Mouse (Mus musculus): ENCODE measurements at regions not wholly inside any gene's neighbourhood (a gene's known extent, or its start where the extent isn't known, plus 50 kb on each side); places are given as distances from the start of the nearest gene placed in this dataset.

DNA sequence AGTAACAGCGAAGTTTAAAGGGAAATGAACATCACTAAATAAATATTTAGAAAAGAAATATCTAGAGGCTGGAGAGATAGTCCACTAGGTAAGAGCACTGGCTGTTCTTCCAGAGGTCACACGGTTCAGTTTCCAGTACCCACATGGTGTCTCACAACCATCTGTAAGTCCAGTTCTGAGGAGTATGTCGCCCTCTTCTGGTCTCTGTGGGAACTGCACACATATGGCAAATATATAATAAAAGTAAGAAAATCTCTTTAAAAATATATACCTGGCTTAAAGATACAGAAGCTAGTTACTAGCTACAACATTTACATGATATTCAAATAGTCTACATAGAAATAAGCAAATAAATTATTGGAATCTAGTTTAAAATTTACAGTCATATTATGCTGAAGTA is 101.4 kb upstream of the Supt20 start:
- Histone ChIP-seq H3K27me3 (ENCODE audit: low read depth, poor library complexity, severe bottlenecking) (no peaks in the 10 kb centered on the region), H3K4me3 (no peak overlapping the region), H3K4me1 (no peaks in the 10 kb centered on the region), H3K27ac (replicated peaks) (no peak overlapping the region), H3K36me3 (no peaks in the 10 kb centered on the region), H3K9me3 (replicated peaks) (0 out of 2 replicates have a peak, but pooled peaks cover 8% of the 10 kb centered on the region)
- DNase-seq (ENCODE audit: low spot score): no peak
- WGBS: 65% methylated on average over 3 of the region's 3 CpGs

- no peak overlapping the region for H3K4me3 ChIP-seq
- H3K27me3 ChIP-seq (ENCODE audit: low read depth, poor library complexity, severe bottlenecking): no peaks in the 10 kb centered on the region
- H3K36me3 ChIP-seq: no peaks in the 10 kb centered on the region
- H3K9me3 ChIP-seq (replicated peaks): 0 out of 2 replicates have a peak, but pooled peaks cover 8% of the 10 kb centered on the region
- 84% methylated on average over 2 of the region's 2 CpGs for WGBS
- no peaks in the 10 kb centered on the region for H3K4me1 ChIP-seq
- DNase-seq (ENCODE audit: low spot score): no peak
- no peak overlapping the region for H3K27ac ChIP-seq (replicated peaks)
These were observed 100.5 kb upstream of the Supt20 start for GRCm38 (mm10) chr3:54592064-54592463.

GRCm38 (mm10) chr3:54592655-54593428 is 99.8 kb upstream of the Supt20 start:
- H3K4me1 ChIP-seq: no peaks in the 10 kb centered on the region
- 79% methylated on average over 14 of the region's 14 CpGs for WGBS

GRCm38 (mm10) chr3:54595193-54595592 is 97.4 kb upstream of the Supt20 start:
- peaks cover 9% of the 10 kb centered on the region for H3K4me1 ChIP-seq
- no peaks in the 10 kb centered on the region for H3K27me3 ChIP-seq (ENCODE audit: low read depth, poor library complexity, severe bottlenecking)
- 90% methylated on average over 3 of the region's 3 CpGs for WGBS
- no peak overlapping the region for H3K4me3 ChIP-seq
- H3K36me3 ChIP-seq: no peaks in the 10 kb centered on the region
- 0 out of 2 replicates have a peak, but pooled peaks cover 8% of the 10 kb centered on the region for H3K9me3 ChIP-seq (replicated peaks)
- no peak overlapping the region for H3K27ac ChIP-seq (replicated peaks)
- DNase-seq (ENCODE audit: low spot score): no peak

More at GRCm38 (mm10) chr3:54592655-54593428, 99.8 kb upstream of the Supt20 start:
- Histone ChIP-seq H3K36me3 (no peaks in the 10 kb centered on the region), H3K27ac (replicated peaks) (no peak overlapping the region), H3K4me3 (no peak overlapping the region), H3K9me3 (replicated peaks) (0 out of 2 replicates have a peak, but pooled peaks cover 8% of the 10 kb centered on the region), H3K27me3 (ENCODE audit: low read depth, poor library complexity, severe bottlenecking) (no peaks in the 10 kb centered on the region)
- no peak for DNase-seq (ENCODE audit: low spot score)

DNA sequence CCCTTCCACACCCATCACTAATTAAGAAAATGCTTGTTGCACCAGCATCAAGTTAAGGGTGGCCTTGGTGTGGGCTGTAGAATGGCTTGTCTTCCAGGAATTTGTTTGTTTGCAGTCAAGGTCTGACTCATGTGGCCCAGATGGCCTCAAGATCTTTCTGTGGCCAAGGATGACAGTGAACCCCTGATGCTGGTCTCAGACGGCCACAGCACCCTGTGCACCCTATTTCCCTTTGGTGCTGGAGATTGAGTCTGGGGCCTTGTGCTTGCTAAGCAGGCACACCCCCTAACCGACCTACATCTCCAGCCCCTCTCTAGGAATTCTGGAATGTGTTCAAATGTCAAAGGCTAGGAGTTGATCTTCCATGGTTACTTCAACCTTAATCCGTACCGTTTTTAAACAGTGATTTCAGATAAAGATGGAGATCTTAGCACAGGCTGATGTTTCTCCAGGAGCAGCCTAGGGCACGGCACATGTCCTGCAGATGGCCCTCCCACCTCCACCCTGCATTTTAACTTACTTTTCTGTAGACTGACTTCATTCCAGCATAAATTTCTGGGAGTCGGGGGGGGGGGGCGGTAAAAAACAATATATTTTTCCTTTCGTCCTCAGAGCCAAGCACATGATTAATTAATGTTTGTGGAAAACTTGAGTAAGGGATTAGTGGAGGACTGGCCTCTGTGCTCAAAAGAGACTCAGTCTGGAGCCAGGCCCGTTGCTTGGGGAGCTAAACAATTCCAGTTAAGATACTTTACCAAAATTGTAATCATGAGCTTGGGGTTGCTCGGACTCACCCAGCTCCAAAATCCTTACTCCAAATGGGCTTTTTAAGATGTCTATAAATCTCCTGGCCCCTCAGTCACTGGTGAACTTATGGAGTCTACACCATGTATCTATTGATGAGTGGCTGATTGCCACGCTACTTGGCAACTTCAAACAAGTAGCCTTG is 95.0 kb upstream of the Supt20 start:
- H3K9me3 ChIP-seq (replicated peaks): 0 out of 2 replicates have a peak, but pooled peaks cover 8% of the 10 kb centered on the region
- no peak for DNase-seq (ENCODE audit: low spot score)
- peaks cover 9% of the 10 kb centered on the region for H3K4me1 ChIP-seq
- no peak overlapping the region for H3K27ac ChIP-seq (replicated peaks)
- no peak overlapping the region for H3K4me3 ChIP-seq
- H3K36me3 ChIP-seq: no peaks in the 10 kb centered on the region
- no peaks in the 10 kb centered on the region for H3K27me3 ChIP-seq (ENCODE audit: low read depth, poor library complexity, severe bottlenecking)
- whole genome bisulfite sequencing: 84% methylated on average over 11 of the region's 11 CpGs

GRCm38 (mm10) chr3:54598296-54598695 is 94.3 kb upstream of the Supt20 start:
- 70% methylated on average over 5 of the region's 5 CpGs for WGBS
- 0 out of 2 replicates have a peak, but pooled peaks cover 8% of the 10 kb centered on the region for H3K9me3 ChIP-seq (replicated peaks)

DNA sequence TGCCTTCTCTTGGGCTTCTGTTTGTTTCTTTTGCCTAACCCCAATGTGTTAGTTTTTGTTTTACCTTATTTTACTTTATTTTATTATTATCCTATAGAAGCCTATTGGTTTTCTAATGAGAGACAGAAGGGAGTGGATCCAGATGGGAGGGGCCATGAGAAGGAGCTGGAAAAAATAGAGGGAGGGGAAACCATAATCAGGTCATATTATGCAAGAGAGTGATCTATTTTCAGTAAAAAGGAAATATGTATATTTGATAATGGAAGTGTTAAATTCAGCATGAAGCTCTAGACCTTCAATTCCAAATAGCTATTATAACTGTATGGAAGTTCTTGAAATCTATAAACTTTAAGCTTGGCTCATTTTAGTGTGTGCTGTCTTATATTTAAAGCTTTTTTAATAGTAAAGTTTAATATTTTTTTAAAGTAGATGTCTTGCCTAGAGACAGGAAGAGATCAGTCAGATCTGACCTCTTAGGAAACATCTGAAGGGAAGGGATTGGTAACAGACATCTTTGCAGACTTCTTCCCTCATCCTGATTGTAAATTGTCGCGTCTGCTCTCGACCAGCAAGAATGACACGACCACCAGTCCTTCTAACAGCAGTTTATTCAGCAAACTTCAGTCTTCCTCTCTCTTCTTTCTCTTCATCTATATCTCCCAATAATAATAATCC is 87.8 kb upstream of the Supt20 start:
- 86% methylated on average over 4 of the region's 4 CpGs for WGBS
- H3K27ac ChIP-seq (replicated peaks): no peak overlapping the region

More at GRCm38 (mm10) chr3:54598296-54598695, 94.3 kb upstream of the Supt20 start:
- Histone ChIP-seq H3K4me3 (no peak overlapping the region), H3K36me3 (no peaks in the 10 kb centered on the region), H3K27ac (replicated peaks) (no peak overlapping the region), H3K4me1 (peaks cover 9% of the 10 kb centered on the region), H3K27me3 (ENCODE audit: low read depth, poor library complexity, severe bottlenecking) (no peaks in the 10 kb centered on the region)
- DNase-seq (ENCODE audit: low spot score): peak; percentile 28

DNA sequence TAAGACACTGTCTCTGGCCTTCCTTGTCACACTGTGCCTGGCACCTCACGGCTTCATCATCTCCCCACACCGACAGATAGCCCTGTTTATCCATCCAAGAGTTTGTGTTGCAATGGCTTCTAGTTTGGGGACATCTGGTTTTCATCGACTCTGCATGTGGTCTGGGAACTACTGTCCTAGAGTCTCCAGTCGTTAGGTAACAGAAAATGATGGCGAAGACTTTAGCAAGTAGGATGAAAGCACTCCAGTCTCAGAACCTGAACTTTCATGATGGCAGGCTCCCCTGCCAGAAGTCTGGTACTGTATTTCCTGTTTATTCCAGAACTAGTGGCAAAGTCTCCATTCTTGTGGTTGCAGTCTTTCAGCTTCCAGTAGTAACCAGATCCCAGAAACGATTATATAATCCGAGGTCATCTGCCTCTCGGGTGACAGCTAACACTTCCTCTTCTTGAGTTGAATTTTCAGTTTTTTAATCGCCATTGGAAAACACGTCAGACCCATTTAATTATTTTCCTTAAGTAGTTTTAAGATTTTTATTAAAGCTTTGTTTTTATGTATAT is 81.1 kb upstream of the Supt20 start:
- WGBS: 81% methylated on average over 10 of the region's 10 CpGs
- Histone ChIP-seq H3K27ac (replicated peaks) (no peak overlapping the region), H3K4me3 (no peak overlapping the region), H3K4me1 (no peaks in the 10 kb centered on the region), H3K36me3 (no peaks in the 10 kb centered on the region), H3K9me3 (replicated peaks) (no peaks in the 10 kb centered on the region), H3K27me3 (ENCODE audit: low read depth, poor library complexity, severe bottlenecking) (no peaks in the 10 kb centered on the region)
- no peak for DNase-seq (ENCODE audit: low spot score)

More for the DNA sequence above, 87.8 kb upstream of the Supt20 start:
- Histone ChIP-seq H3K4me1 (no peaks in the 10 kb centered on the region), H3K4me3 (no peak overlapping the region), H3K9me3 (replicated peaks) (no peaks in the 10 kb centered on the region), H3K27me3 (ENCODE audit: low read depth, poor library complexity, severe bottlenecking) (no peaks in the 10 kb centered on the region), H3K36me3 (no peaks in the 10 kb centered on the region)
- no peak for DNase-seq (ENCODE audit: low spot score)

DNA sequence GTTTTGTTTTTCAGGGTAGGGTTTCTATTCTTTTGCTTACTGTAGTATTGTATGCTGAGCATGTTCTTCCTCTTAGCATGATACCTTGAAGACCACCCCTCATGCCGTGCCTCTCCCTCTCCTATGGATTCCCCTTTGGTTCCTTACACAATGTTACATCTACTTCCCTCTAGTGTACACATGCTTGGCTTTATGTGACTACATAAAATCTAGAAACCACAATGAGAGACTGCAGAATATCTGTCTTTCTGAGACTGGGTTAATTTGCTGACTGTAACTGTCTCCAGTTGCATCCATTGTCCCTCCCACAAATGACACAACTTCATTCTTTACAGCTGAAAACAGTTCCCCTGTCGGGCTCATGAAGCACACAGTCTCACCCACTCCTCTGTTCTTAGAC is 78.8 kb upstream of the Supt20 start:
- peaks cover 6% of the 10 kb centered on the region for H3K9me3 ChIP-seq (replicated peaks)
- DNase-seq (ENCODE audit: low spot score): no peak
- H3K27ac ChIP-seq (replicated peaks): no peak overlapping the region
- WGBS: 75% methylated on average over 2 of the region's 2 CpGs
- no peaks in the 10 kb centered on the region for H3K4me1 ChIP-seq
- no peaks in the 10 kb centered on the region for H3K27me3 ChIP-seq (ENCODE audit: low read depth, poor library complexity, severe bottlenecking)
- H3K36me3 ChIP-seq: no peaks in the 10 kb centered on the region
- H3K4me3 ChIP-seq: no peak overlapping the region

GRCm38 (mm10) chr3:54617298-54617697 is 75.3 kb upstream of the Supt20 start:
- WGBS: 95% methylated on average over 4 of the region's 4 CpGs
- H3K9me3 ChIP-seq (replicated peaks): peaks cover 6% of the 10 kb centered on the region
- H3K4me3 ChIP-seq: no peak overlapping the region
- no peak overlapping the region for H3K27ac ChIP-seq (replicated peaks)
- no peak for DNase-seq (ENCODE audit: low spot score)
- no peaks in the 10 kb centered on the region for H3K36me3 ChIP-seq
- no peaks in the 10 kb centered on the region for H3K4me1 ChIP-seq
- no peaks in the 10 kb centered on the region for H3K27me3 ChIP-seq (ENCODE audit: low read depth, poor library complexity, severe bottlenecking)

DNA sequence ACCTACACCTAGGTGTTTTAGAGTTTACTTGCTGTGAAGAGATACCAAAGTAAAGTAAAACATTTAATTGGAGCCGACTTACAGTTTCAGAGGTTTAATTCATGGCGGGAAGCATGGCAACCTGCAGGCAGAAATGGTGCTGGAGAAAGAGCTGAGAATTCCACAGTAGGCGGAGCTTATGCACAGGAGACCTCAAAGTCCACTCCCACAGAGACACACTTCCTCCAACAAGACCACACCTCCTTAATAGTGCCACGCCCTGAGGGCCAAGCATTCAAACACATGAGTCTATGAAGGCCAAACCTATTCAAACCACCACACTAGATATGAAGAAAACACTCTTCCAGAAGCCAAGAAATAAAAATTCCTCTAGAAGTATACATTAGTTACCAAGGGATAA is 74.3 kb upstream of the Supt20 start:
- 88% methylated on average over 4 of the region's 4 CpGs for WGBS
- Histone ChIP-seq H3K36me3 (no peaks in the 10 kb centered on the region), H3K27me3 (ENCODE audit: low read depth, poor library complexity, severe bottlenecking) (no peaks in the 10 kb centered on the region), H3K9me3 (replicated peaks) (peaks cover 6% of the 10 kb centered on the region), H3K27ac (replicated peaks) (no peak overlapping the region), H3K4me1 (no peaks in the 10 kb centered on the region), H3K4me3 (no peak overlapping the region)
- no peak for DNase-seq (ENCODE audit: low spot score)

DNA sequence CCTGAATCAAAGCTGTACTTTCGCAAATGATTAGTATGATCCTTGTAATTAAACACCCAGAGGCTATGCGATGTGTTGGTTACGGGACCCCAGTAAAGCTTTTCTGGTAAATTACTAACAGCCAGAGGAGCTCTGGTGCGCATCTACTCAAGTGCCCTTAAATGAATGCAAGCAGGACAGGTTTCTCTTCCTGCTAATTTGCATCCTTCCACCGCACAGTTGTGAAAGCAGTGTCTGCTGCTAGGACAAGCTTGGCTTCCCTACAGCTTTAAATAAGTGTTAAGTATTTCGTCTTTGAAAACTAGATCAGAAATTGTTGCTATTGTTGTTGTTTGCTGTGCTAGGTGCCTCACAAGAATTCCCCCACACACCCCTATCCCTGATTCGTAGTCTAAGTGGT is 62.4 kb upstream of the Supt20 start:
- Histone ChIP-seq H3K9me3 (replicated peaks) (peaks cover 18% of the 10 kb centered on the region), H3K36me3 (no peaks in the 10 kb centered on the region), H3K4me1 (no peaks in the 10 kb centered on the region), H3K27ac (replicated peaks) (no peak overlapping the region), H3K27me3 (ENCODE audit: low read depth, poor library complexity, severe bottlenecking) (no peaks in the 10 kb centered on the region), H3K4me3 (no peak overlapping the region)
- no peak for DNase-seq (ENCODE audit: low spot score)
- WGBS: 89% methylated on average over 7 of the region's 7 CpGs

Data from midbrain, embryonic 10.5 days (tissue).